Mouse (Mus musculus) kidney, adult 2 months (tissue): ENCODE results near the gene Olfr692.

Experiments used
- CTCF ChIP-seq: fragments of 200-500 bp; conservative IDR thresholded peaks from 2 replicates; pipeline ENCODE4 v1.5.1; 2011; ENCODE audit warnings: low read depth, mild to moderate bottlenecking, control low read depth, low read length, moderate library complexity, mixed read lengths; ENCODE audit not compliant: insufficient read depth, insufficient read length
- POLR2A ChIP-seq: fragments of 200-500 bp; IDR thresholded peaks from one replicate; pipeline ENCODE4 v1.6.1; 2011; ENCODE audit warnings: low read depth, low read length, control low read depth

DNA sequence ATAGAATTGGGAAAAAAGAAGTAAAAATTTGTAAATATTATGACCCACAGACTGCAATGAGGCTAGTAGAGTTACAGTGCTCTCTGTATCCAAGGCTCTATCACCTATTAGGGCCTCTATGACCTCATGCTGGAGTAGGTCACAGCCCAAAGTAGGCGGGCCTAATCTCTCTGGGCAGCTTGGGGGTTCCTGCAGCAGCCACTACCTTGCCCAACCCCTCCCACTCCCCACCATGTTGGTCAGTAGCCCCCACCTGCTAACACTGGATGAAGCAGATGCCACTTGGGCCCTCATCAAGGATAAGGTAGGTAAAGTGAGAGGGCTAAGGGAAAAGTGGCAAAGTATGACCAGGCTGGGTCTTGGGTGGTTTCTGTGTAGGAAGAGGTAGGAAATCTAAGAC is 6.8 kb downstream of the Olfr692 start, which contains the start of gene Gm5901:
- TF ChIP-seq CTCF (no peak), POLR2A (no peak)
